In genomic region chr8:75032961-75033360, GRCm38 (mm10) we compare ENCODE assay signal across 8 mouse cellular contexts. TPM values are rescaled to one million over a fixed set of nuclear protein-coding genes. Genes with fewer than 3 reads are reported as not detected.
DNase-seq lines count a peak whose midpoint lies in the region; ATAC-seq and TF ChIP-seq lines count a peak whose summit lies in the region.

No protein-coding gene starts in this region.

- peaks cover 27% of the 10 kb centered on the region for H3K36me3 ChIP-seq in heart, embryonic 12.5 days
- peaks cover 27 to 54% of the 10 kb centered on the region in 2 experiments for H3K36me3 ChIP-seq in CH12.LX (replicated peaks in 1 of 2; ENCODE audit: control insufficient read depth in 1 of 2, insufficient read depth in 1 of 2, low read length in 1 of 2)
- no peaks in the 10 kb centered on the region; the same call in 1 of the 2 replicates for H3K36me3 ChIP-seq in forebrain, embryonic 11.5 days (ENCODE audit: control insufficient read depth, insufficient read depth, low read length)
- H3K36me3 ChIP-seq in liver, embryonic 14.5 days (replicated peaks; ENCODE audit: control insufficient read depth, insufficient read depth, low read depth), result peaks cover 17% of the 10 kb centered on the region

- H3K9me3 ChIP-seq in heart, embryonic 12.5 days (replicated peaks), result no peaks in the 10 kb centered on the region
- H3K9me3 ChIP-seq in CH12.LX (replicated peaks; ENCODE audit: low read length), result no peaks in the 10 kb centered on the region
- no peaks in the 10 kb centered on the region for H3K9me3 ChIP-seq in forebrain, embryonic 11.5 days (ENCODE audit: control insufficient read depth, low read length)
- no peaks in the 10 kb centered on the region for H3K9me3 ChIP-seq in liver, embryonic 14.5 days (ENCODE audit: control insufficient read depth, low read length)

- no peak for TF ChIP-seq CTCF in CH12.LX (conservative IDR thresholded peaks at IDR 0.05 in 1 of 2, IDR thresholded peaks at IDR 0.05 in 1 of 2; ENCODE audit: low read depth in 2 of 2, low read length in 2 of 2)
- no peak for TF ChIP-seq CTCF in liver, embryonic 14.5 days (IDR thresholded peaks at IDR 0.05; ENCODE audit: low read depth)

- no peak for TF ChIP-seq RAD21 in CH12.LX (IDR thresholded peaks at IDR 0.05; ENCODE audit: low read depth, low read length)

- TF ChIP-seq EP300 in CH12.LX (IDR thresholded peaks at IDR 0.05; ENCODE audit: low read length), result no peak
- no peak for TF ChIP-seq EP300 in liver, embryonic 14.5 days (IDR thresholded peaks at IDR 0.05; ENCODE audit: low read depth)

- peak overlapping the region; percentile 66 for H3K4me3 ChIP-seq in heart, embryonic 12.5 days
- H3K4me3 ChIP-seq in CH12.LX (replicated peaks in 1 of 3; ENCODE audit: low read depth in 2 of 3, low read length in 2 of 3, poor library complexity in 1 of 3), result peak overlapping the region in 1 of 3 experiments; percentile 72
- H3K4me3 ChIP-seq in forebrain, embryonic 11.5 days (ENCODE audit: low read depth, low read length), result peak overlapping the region; percentile 65; the same call in 1 of the 2 replicates
- H3K4me3 ChIP-seq in liver, embryonic 14.5 days (ENCODE audit: insufficient read depth in 1 of 2, low read depth in 2 of 2, low read length in 2 of 2), result peak overlapping the region; percentile 66 to 69

- 64% methylated on average over 5 of the region's 5 CpGs for WGBS in heart, embryonic 12.5 days
- WGBS in forebrain, embryonic 11.5 days, result 68% methylated on average over 5 of the region's 5 CpGs
- WGBS in liver, embryonic 14.5 days (ENCODE audit: insufficient replicate concordance), result 67% methylated on average over 5 of the region's 5 CpGs

- in situ Hi-C loops in CH12.LX (cut with MboI; ENCODE audit: low pct_ligation_motif_present, low pct_unique_long_range_greater_than_20kb, low sequenced_read_pairs), result no loop called here

- no peak for ATAC-seq in heart, embryonic 12.5 days (ENCODE audit: insufficient number of reproducible peaks, low FRiP score)
- ATAC-seq in forebrain, embryonic 11.5 days (replicated peaks; ENCODE audit: low FRiP score), result no peak
- ATAC-seq in liver, embryonic 14.5 days (ENCODE audit: insufficient read depth), result no peak

- no peaks in the 10 kb centered on the region for H3K79me2 ChIP-seq in CH12.LX (replicated peaks; ENCODE audit: control insufficient read depth, extremely low read depth, insufficient read depth, poor library complexity, severe bottlenecking)

- H3K9ac ChIP-seq in heart, embryonic 12.5 days, result 0 out of 2 replicates have a peak overlapping the region, but pooled peaks have one; percentile 6
- no peak overlapping the region for H3K9ac ChIP-seq in CH12.LX (ENCODE audit: insufficient read depth, low read depth)
- no peak overlapping the region for H3K9ac ChIP-seq in forebrain, embryonic 11.5 days (ENCODE audit: low read length)
- peak overlapping the region; percentile 37 for H3K9ac ChIP-seq in liver, embryonic 14.5 days (replicated peaks)

- peaks cover 17% of the 10 kb centered on the region for H3K4me1 ChIP-seq in heart, embryonic 12.5 days (replicated peaks)
- peaks cover 0 to 41% of the 10 kb centered on the region in 2 experiments; a peak in 2 of 4 replicates for H3K4me1 ChIP-seq in CH12.LX (ENCODE audit: control insufficient read depth in 1 of 2, insufficient read depth in 2 of 2)
- no peaks in the 10 kb centered on the region; the same call in 1 of the 2 replicates for H3K4me1 ChIP-seq in forebrain, embryonic 11.5 days (replicated peaks; ENCODE audit: control insufficient read depth, insufficient read depth, low read length)
- H3K4me1 ChIP-seq in liver, embryonic 14.5 days (replicated peaks; ENCODE audit: control insufficient read depth in 2 of 2, insufficient read depth in 2 of 2, low read length in 1 of 2), result peaks cover 0 to 11% of the 10 kb centered on the region in 2 experiments; a peak in 3 of 4 replicates

- TF ChIP-seq POLR2A in CH12.LX (IDR thresholded peaks at IDR 0.05; ENCODE audit: low read depth, low read length), result no peak

- peak overlapping the region; percentile 41; the same call in 1 of the 2 replicates for H3K27ac ChIP-seq in heart, embryonic 12.5 days (ENCODE audit: poor library complexity, severe bottlenecking)
- H3K27ac ChIP-seq in CH12.LX (ENCODE audit: insufficient read depth, low read depth), result no peak overlapping the region
- H3K27ac ChIP-seq in forebrain, embryonic 11.5 days (ENCODE audit: low read depth, low read length), result no peak overlapping the region
- H3K27ac ChIP-seq in liver, embryonic 14.5 days, result peak overlapping the region; percentile 59

- dilution Hi-C loops in CH12.LX (cut with MboI; ENCODE audit: extremely low pct_ligation_motif_present, extremely low pct_unique_long_range_greater_than_20kb, low sequenced_read_pairs), result no loop called here

- H3K27me3 ChIP-seq in heart, embryonic 12.5 days (replicated peaks), result no peaks in the 10 kb centered on the region
- no peaks in the 10 kb centered on the region for H3K27me3 ChIP-seq in CH12.LX (replicated peaks)
- H3K27me3 ChIP-seq in forebrain, embryonic 11.5 days (ENCODE audit: control insufficient read depth, insufficient read depth, low read length), result no peaks in the 10 kb centered on the region
- no peaks in the 10 kb centered on the region for H3K27me3 ChIP-seq in liver, embryonic 14.5 days (ENCODE audit: control insufficient read depth, insufficient read depth, low read length)

- peak overlapping the region; percentile 62 for H3K4me2 ChIP-seq in heart, embryonic 12.5 days
- peak overlapping the region; percentile 18; the same call in 1 of the 2 replicates for H3K4me2 ChIP-seq in CH12.LX (ENCODE audit: insufficient read depth, low read depth, poor library complexity, severe bottlenecking)
- H3K4me2 ChIP-seq in forebrain, embryonic 11.5 days (ENCODE audit: low read depth, low read length, severe bottlenecking), result peak overlapping the region; percentile 81
- H3K4me2 ChIP-seq in liver, embryonic 14.5 days (ENCODE audit: low read depth), result peak overlapping the region; percentile 81

- no peak for DNase-seq in heart, adult 8-10 months (ENCODE audit: low spot score)
- DNase-seq in CH12.LX (ENCODE audit: extremely low read depth), result no peak
- no peak for DNase-seq in forebrain, embryonic 11.5 days (ENCODE audit: low spot score)
- no peak for DNase-seq in liver, embryonic 14.5 days (ENCODE audit: low read depth in 3 of 3, low spot score in 3 of 3)
- DNase-seq in gastrocnemius, adult 18-20 months (ENCODE audit: low spot score), result no peak
- no peak for DNase-seq in layer of hippocampus, postnatal 25 days (ENCODE audit: extremely low spot score in 1 of 2, low spot score in 1 of 2)
- no peak for DNase-seq in cerebellum, postnatal 10 days

TF ChIP-seq in CH12.LX, 34 proteins besides CTCF, POLR2A, EP300 and RAD21:
- TF ChIP-seq NRF1 (IDR thresholded peaks at IDR 0.05; ENCODE audit: low read depth, low read length), result no peak
- no peak for TF ChIP-seq E2F4 (IDR thresholded peaks at IDR 0.05; ENCODE audit: insufficient replicate concordance, low read depth, low read length)
- TF ChIP-seq UBTF (IDR thresholded peaks at IDR 0.05; ENCODE audit: low read depth, low read length), result no peak
- no peak for TF ChIP-seq JUN (IDR thresholded peaks at IDR 0.05; ENCODE audit: insufficient read depth, low read depth, low read length)
- TF ChIP-seq MAX (IDR thresholded peaks at IDR 0.05; ENCODE audit: low read length), result no peak
- no peak for TF ChIP-seq USF1 (IDR thresholded peaks at IDR 0.05; ENCODE audit: low read depth, low read length)
- TF ChIP-seq PAX5 (IDR thresholded peaks at IDR 0.05; ENCODE audit: low read length), result no peak
- TF ChIP-seq ZMIZ1 (IDR thresholded peaks at IDR 0.05; ENCODE audit: low read depth, low read length), result no peak
- TF ChIP-seq MYC (IDR thresholded peaks at IDR 0.05; ENCODE audit: low read depth, low read length), result no peak
- TF ChIP-seq SMC3 (IDR thresholded peaks at IDR 0.05; ENCODE audit: low read depth, low read length), result no peak

RNA-seq across cellular contexts. Expression of gene Tom1, which starts 0.5 kb away (rescaled TPM):
- polyA plus RNA-seq in heart, embryonic 12.5 days (2016; fragmentation: Nextera tagmentation; extraction: Ambion mirVana), result 39.3 and 39.8 TPM in 2 replicates
- 10 to 100 TPM; 57.4 to 72.0 (median 64.0) TPM for total RNA-seq in heart, adult 8-10 months (2022)
- total RNA-seq in CH12.LX (2012; rRNA removed), result 15.6 and 18.4 TPM in 2 replicates
- total RNA-seq in CH12.LX (2014; rRNA removed), result 11.6 and 13.4 TPM in 2 replicates
- polyA plus RNA-seq in CH12.LX (2012; ENCODE audit: insufficient read length, low read depth), result 25.3 and 32.8 TPM in 2 replicates
- polyA plus RNA-seq in forebrain, embryonic 11.5 days (2014; fragmentation: Nextera tagmentation; extraction: Ambion mirVana), result 23.1 and 25.3 TPM in 2 replicates
- 5.9 and 6.1 TPM in 2 replicates for polyA plus RNA-seq in liver, embryonic 14.5 days (2012; rRNA removed)
- polyA plus RNA-seq in liver, embryonic 14.5 days (2014; fragmentation: Nextera tagmentation; extraction: Ambion mirVana), result 9.2 and 9.6 TPM in 2 replicates
- 10 to 100 TPM; 54.0 to 58.4 TPM for total RNA-seq in gastrocnemius, adult 18-20 months (2021)
- total RNA-seq in layer of hippocampus, postnatal 25 days (2021), result 10 to 100 TPM; 37.3 to 38.7 TPM

RNA-seq across cellular contexts. Expression of gene Hmgxb4, which starts 39.8 kb away (rescaled TPM):
- 23.8 and 28.4 TPM in 2 replicates for polyA plus RNA-seq in heart, embryonic 12.5 days (2016; fragmentation: Nextera tagmentation; extraction: Ambion mirVana)
- 10 to 100 TPM; 12.7 to 16.8 (median 13.5) TPM for total RNA-seq in heart, adult 8-10 months (2022)
- total RNA-seq in CH12.LX (2012; rRNA removed) (24.5 and 29.1 TPM in 2 replicates), CH12.LX (2014; rRNA removed) (33.2 and 33.4 TPM in 2 replicates)
- polyA plus RNA-seq in CH12.LX (2012; ENCODE audit: insufficient read length, low read depth), result 23.3 and 23.6 TPM in 2 replicates
- polyA plus RNA-seq in forebrain, embryonic 11.5 days (2014; fragmentation: Nextera tagmentation; extraction: Ambion mirVana), result 52.5 and 54.5 TPM in 2 replicates
- 10.4 and 13.2 TPM in 2 replicates for polyA plus RNA-seq in liver, embryonic 14.5 days (2012; rRNA removed)
- polyA plus RNA-seq in liver, embryonic 14.5 days (2014; fragmentation: Nextera tagmentation; extraction: Ambion mirVana), result 10.3 and 14.5 TPM in 2 replicates
- total RNA-seq in gastrocnemius, adult 18-20 months (2021), result 1 to 10 TPM; 7.4 to 9.5 TPM
- 10 to 100 TPM; 23.7 to 25.7 TPM for total RNA-seq in layer of hippocampus, postnatal 25 days (2021)

Comparison
In these comparisons a context has a peak if more than half of its experiments do, and no peak if none do; other contexts are left out.
1. H3K27ac ChIP-seq: peak in heart, embryonic 12.5 days (single experiment) and liver, embryonic 14.5 days (single experiment); none in CH12.LX (single experiment) and forebrain, embryonic 11.5 days (single experiment).
2. H3K4me2 ChIP-seq: peak in every context shown above with its lines; median percentile 81 in forebrain, embryonic 11.5 days; 81 in liver, embryonic 14.5 days; 62 in heart, embryonic 12.5 days; 18 in CH12.LX.
3. H3K9ac ChIP-seq: peak in heart, embryonic 12.5 days (single experiment) and liver, embryonic 14.5 days (single experiment); none in CH12.LX (single experiment) and forebrain, embryonic 11.5 days (single experiment).